Mouse (Mus musculus): ENCODE measurements around the gene Klhl7. TPM values are rescaled to one million over a fixed set of nuclear protein-coding genes. Genes with fewer than 3 reads are reported as not detected.

The Klhl7 gene
- 57.1 and 67.1 TPM in 2 replicates for polyA plus RNA-seq (2012; rRNA removed)

GRCm38 (mm10) chr5:24100106-24100809, at the start of gene Klhl7:
TSS of gene Klhl7 (plus strand) at chr5:24100605.

DNA sequence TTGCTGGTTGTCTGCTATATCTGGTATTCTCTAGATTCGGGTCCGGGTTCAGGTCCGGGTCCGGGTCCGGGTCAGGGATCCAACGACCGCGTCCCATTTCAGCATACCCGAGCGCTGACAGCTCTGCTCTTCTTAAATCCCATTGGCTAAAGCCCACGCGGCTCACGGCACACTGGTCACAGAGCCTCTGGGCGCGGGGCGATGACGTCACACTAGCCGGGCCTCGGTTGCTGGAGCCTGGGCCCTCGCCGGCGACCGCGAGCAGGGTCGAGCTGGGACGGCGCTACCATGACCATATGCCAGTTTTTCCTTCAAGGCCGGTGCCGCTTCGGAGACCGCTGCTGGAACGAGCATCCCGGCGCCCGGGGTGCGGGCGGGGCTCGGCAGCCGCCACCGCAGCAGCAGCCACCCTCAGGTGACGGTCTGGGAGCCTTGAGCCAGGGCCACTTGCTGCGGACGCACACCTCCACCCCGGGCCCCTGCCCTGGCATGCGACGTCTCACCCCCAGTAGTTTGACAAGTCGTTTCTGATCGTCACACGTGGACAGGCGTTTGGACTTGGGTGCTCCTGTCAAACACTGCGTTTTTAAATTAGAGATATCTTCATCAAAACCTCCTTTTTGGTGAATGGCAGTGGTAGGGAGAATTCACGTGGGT, 64.5 kb downstream of the Klhl7 start, which contains the start of gene Nupl2:
Gene Nupl2 (plus strand): TSS at position 175 of the 657 bp plus-strand sequence.

Other genes starting within 250 kb of the Klhl7 start
- gene Fam126a, start 69.9 kb upstream of the Klhl7 start, polyA plus RNA-seq (2012; rRNA removed), result 18.6 and 24.8 TPM in 2 replicates
- gene Nupl2, start 64.4 kb downstream of the Klhl7 start, polyA plus RNA-seq (2012; rRNA removed), result 9.9 and 11.5 TPM in 2 replicates

Measured in central nervous system, embryonic 11.5 days (tissue).